Comparison of ENCODE assay signal across 13 mouse cellular contexts in the genomic region with DNA sequence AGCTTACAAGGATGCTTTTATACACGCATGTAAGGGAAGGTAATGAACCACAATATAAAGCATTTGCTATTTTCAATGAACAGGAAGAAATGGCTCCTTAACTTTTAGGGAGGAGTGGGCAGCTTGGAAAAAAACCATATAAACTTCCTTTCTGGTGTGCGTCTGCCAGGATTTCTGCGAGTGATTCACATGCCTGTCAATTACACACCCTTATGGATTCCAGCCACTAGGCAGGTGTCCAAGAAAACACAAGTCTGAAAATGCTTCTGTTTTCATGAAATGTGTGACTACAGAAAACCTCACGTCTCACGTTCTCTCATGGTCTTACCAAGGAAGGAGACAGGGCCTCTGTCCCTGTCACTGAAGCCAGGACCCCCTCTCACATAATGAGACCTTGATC.
DNase-seq lines count a peak whose midpoint lies in the region; ATAC-seq and TF ChIP-seq lines count a peak whose summit lies in the region.
"Had no signal": no experiment of that assay in that cellular context is flagged by ENCODE, and none has a peak within 500 bp of the region (broad histone marks: within the 10 kb centered on the region; RNA-seq: fewer than 3 reads in every experiment).

No protein-coding gene starts in this region.

- no peak for TF ChIP-seq POLR2A in limb, embryonic 14.5 days (IDR thresholded peaks at IDR 0.05; ENCODE audit: borderline replicate concordance, extremely low read depth, insufficient read depth, insufficient read length)
- TF ChIP-seq POLR2A in brain, embryonic 14.5 days (IDR thresholded peaks at IDR 0.05; ENCODE audit: borderline replicate concordance, extremely low read depth, insufficient read depth, insufficient read length, poor library complexity, severe bottlenecking): no peak

- no peak overlapping the region for H3K27ac ChIP-seq in embryonic facial prominence, embryonic 14.5 days (replicated peaks; ENCODE audit: low read depth, low read length)
- no peak overlapping the region for H3K27ac ChIP-seq in embryonic facial prominence, embryonic 10.5 days (replicated peaks)
- H3K27ac ChIP-seq in limb, embryonic 14.5 days (replicated peaks; ENCODE audit: low read depth, low read length): no peak overlapping the region
- H3K27ac ChIP-seq in limb, embryonic 10.5 days: no peak overlapping the region
- H3K27ac ChIP-seq in hindbrain, embryonic 12.5 days: no peak overlapping the region
- H3K27ac ChIP-seq: left cerebral cortex, adult 2 months; macrophage had no signal

- no peaks in the 10 kb centered on the region for H3K9me3 ChIP-seq in embryonic facial prominence, embryonic 14.5 days (ENCODE audit: control insufficient read depth, low read length)
- no peaks in the 10 kb centered on the region for H3K9me3 ChIP-seq in embryonic facial prominence, embryonic 10.5 days
- no peaks in the 10 kb centered on the region for H3K9me3 ChIP-seq in limb, embryonic 14.5 days (ENCODE audit: control insufficient read depth, low read length)
- H3K9me3 ChIP-seq in limb, embryonic 10.5 days (replicated peaks): no peaks in the 10 kb centered on the region
- H3K9me3 ChIP-seq in hindbrain, embryonic 12.5 days (replicated peaks): no peaks in the 10 kb centered on the region

- no peak for ATAC-seq in embryonic facial prominence, embryonic 14.5 days (ENCODE audit: low read depth)
- no peak for ATAC-seq in limb, embryonic 14.5 days (ENCODE audit: low FRiP score, low read depth)
- no peak for ATAC-seq in granulocyte monocyte progenitor cell, adult 5-6 weeks (replicated peaks; ENCODE audit: poor library complexity, severe bottlenecking)
- no peak for ATAC-seq in hindbrain, embryonic 12.5 days (ENCODE audit: low FRiP score)

- 35% methylated on average over 5 of the region's 5 CpGs for WGBS in embryonic facial prominence, embryonic 14.5 days
- WGBS in embryonic facial prominence, embryonic 10.5 days: 82% methylated on average over 5 of the region's 5 CpGs
- 23% methylated on average over 5 of the region's 5 CpGs for WGBS in limb, embryonic 14.5 days
- 92% methylated on average over 5 of the region's 5 CpGs for WGBS in limb, embryonic 10.5 days
- WGBS in hindbrain, embryonic 12.5 days: 73% methylated on average over 5 of the region's 5 CpGs

- peak; percentile 82 for DNase-seq in embryonic facial prominence, embryonic 14.5 days (ENCODE audit: low spot score)
- no peak for DNase-seq in embryonic facial prominence, embryonic 10.5 days (ENCODE audit: low spot score)
- DNase-seq in limb, embryonic 14.5 days (ENCODE audit: low spot score): peak; percentile 30
- no peak for DNase-seq in limb, embryonic 10.5 days (ENCODE audit: low spot score)
- DNase-seq in brain, embryonic 14.5 days (ENCODE audit: low read depth): peak; percentile 84
- peak; percentile 13 for DNase-seq in lung, postnatal 25 days (ENCODE audit: low spot score)
- DNase-seq: thymus, postnatal 14 days had no signal

- no peak overlapping the region for H3K9ac ChIP-seq in embryonic facial prominence, embryonic 14.5 days (ENCODE audit: low read depth, low read length)
- H3K9ac ChIP-seq in limb, embryonic 14.5 days (ENCODE audit: low read depth, low read length, severe bottlenecking): no peak overlapping the region
- no peak overlapping the region for H3K9ac ChIP-seq in hindbrain, embryonic 12.5 days

- no peaks in the 10 kb centered on the region for H3K36me3 ChIP-seq in embryonic facial prominence, embryonic 14.5 days (ENCODE audit: control insufficient read depth, insufficient read depth, low read length)
- H3K36me3 ChIP-seq in embryonic facial prominence, embryonic 10.5 days (replicated peaks): no peaks in the 10 kb centered on the region
- H3K36me3 ChIP-seq in limb, embryonic 14.5 days (ENCODE audit: control insufficient read depth, insufficient read depth, low read length): no peaks in the 10 kb centered on the region
- H3K36me3 ChIP-seq in limb, embryonic 10.5 days: no peaks in the 10 kb centered on the region
- no peaks in the 10 kb centered on the region for H3K36me3 ChIP-seq in hindbrain, embryonic 12.5 days

- H3K4me2 ChIP-seq in embryonic facial prominence, embryonic 14.5 days (ENCODE audit: low read depth, low read length): no peak overlapping the region
- no peak overlapping the region for H3K4me2 ChIP-seq in limb, embryonic 14.5 days (replicated peaks; ENCODE audit: low read depth, low read length, severe bottlenecking)
- H3K4me2 ChIP-seq in hindbrain, embryonic 12.5 days (replicated peaks): no peak overlapping the region

- TF ChIP-seq CTCF in brain, embryonic 14.5 days (IDR thresholded peaks at IDR 0.05; ENCODE audit: borderline replicate concordance, extremely low read depth, insufficient read depth, insufficient read length): no peak

- peaks cover 24% of the 10 kb centered on the region for H3K4me1 ChIP-seq in embryonic facial prominence, embryonic 14.5 days (ENCODE audit: control insufficient read depth, insufficient read depth, low read length)
- H3K4me1 ChIP-seq in embryonic facial prominence, embryonic 10.5 days: peaks cover 5% of the 10 kb centered on the region; the same call in 1 of the 2 replicates
- 0 out of 2 replicates have a peak, but pooled peaks cover 13% of the 10 kb centered on the region for H3K4me1 ChIP-seq in limb, embryonic 14.5 days (ENCODE audit: control insufficient read depth, insufficient read depth, low read length)
- H3K4me1 ChIP-seq in limb, embryonic 10.5 days: peaks cover 19% of the 10 kb centered on the region
- H3K4me1 ChIP-seq in hindbrain, embryonic 12.5 days: peaks cover 12% of the 10 kb centered on the region; the same call in 1 of the 2 replicates

- no peaks in the 10 kb centered on the region for H3K27me3 ChIP-seq in embryonic facial prominence, embryonic 14.5 days (replicated peaks; ENCODE audit: control insufficient read depth, insufficient read depth, low read length)
- no peaks in the 10 kb centered on the region for H3K27me3 ChIP-seq in embryonic facial prominence, embryonic 10.5 days (replicated peaks; ENCODE audit: low read depth, poor library complexity, severe bottlenecking)
- no peaks in the 10 kb centered on the region for H3K27me3 ChIP-seq in limb, embryonic 14.5 days (ENCODE audit: control insufficient read depth, insufficient read depth, low read length)
- peaks cover 10% of the 10 kb centered on the region for H3K27me3 ChIP-seq in limb, embryonic 10.5 days (ENCODE audit: low read depth, poor library complexity, severe bottlenecking)
- no peaks in the 10 kb centered on the region for H3K27me3 ChIP-seq in hindbrain, embryonic 12.5 days
- H3K27me3 ChIP-seq: CH12.LX had no signal

- no peak overlapping the region for H3K4me3 ChIP-seq in embryonic facial prominence, embryonic 14.5 days (ENCODE audit: low read depth, low read length)
- H3K4me3 ChIP-seq in embryonic facial prominence, embryonic 10.5 days: no peak overlapping the region
- H3K4me3 ChIP-seq in limb, embryonic 14.5 days (replicated peaks; ENCODE audit: low read length): no peak overlapping the region
- H3K4me3 ChIP-seq in limb, embryonic 10.5 days: no peak overlapping the region
- H3K4me3 ChIP-seq in hindbrain, embryonic 12.5 days: no peak overlapping the region
- H3K4me3 ChIP-seq: erythroblast, embryonic 14.5 days; left cerebral cortex, adult 2 months had no signal

Comparison
In these comparisons a context has a peak if more than half of its experiments do, and no peak if none do; other contexts are left out.
1. DNase-seq: peak in embryonic facial prominence, embryonic 14.5 days (single experiment), limb, embryonic 14.5 days (single experiment), brain, embryonic 14.5 days (single experiment) and lung, postnatal 25 days (single experiment); none in embryonic facial prominence, embryonic 10.5 days (single experiment) and limb, embryonic 10.5 days (single experiment).